Comparison of ENCODE assay signal across 13 mouse cellular contexts in the genomic region with DNA sequence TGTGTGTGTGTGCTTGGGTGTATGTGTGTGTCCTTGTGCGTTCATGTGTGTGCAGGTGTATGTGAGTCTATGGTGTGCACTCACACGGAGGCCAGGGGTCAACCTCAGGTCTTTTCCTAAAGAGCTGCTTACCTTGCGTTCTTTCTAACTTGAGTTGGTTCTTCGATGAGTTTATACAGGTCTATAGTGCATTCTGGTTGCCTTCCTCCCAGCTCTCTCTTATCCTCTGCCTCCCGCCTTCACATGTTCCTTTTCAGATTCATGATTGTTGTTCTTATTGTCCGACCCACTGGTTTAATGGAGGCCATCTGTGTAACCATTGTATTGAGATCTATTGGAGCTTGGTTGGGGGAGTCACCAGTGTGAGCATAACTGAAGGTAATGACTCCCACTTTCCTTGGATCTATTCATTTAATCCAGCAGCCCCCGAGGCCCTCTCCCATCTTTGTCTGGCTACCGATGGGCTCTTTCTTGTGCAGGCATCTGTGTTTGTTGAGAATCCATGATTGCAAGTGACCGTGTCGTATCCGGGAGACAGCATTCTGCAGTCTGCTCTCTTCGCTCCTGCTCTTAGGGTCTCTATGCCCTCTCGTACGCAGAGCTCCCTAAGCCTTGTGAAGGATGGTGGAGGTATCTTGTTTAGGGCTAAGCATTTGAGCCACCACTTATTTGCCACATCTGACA. TPM values are rescaled to one million over a fixed set of nuclear protein-coding genes. Genes with fewer than 3 reads are reported as not detected.
DNase-seq lines count a peak whose midpoint lies in the region; ATAC-seq and TF ChIP-seq lines count a peak whose summit lies in the region.
"Had no signal": no experiment of that assay in that cellular context is flagged by ENCODE, and none has a peak within 500 bp of the region (broad histone marks: within the 10 kb centered on the region; RNA-seq: fewer than 3 reads in every experiment).

No protein-coding gene starts in this region.

- DNase-seq in thymus, postnatal 0 days (ENCODE audit: low spot score) = peak; percentile 6
- DNase-seq in thymus, postnatal 4 days = no peak
- DNase-seq in embryonic facial prominence, embryonic 14.5 days (ENCODE audit: low spot score) = peak; percentile 3
- DNase-seq in kidney, adult 2 months = no peak
- DNase-seq: cerebellum, postnatal 14 days; lung, adult 2 months had no signal

- no peak for TF ChIP-seq CTCF in intestine, postnatal 0 days (IDR thresholded peaks at IDR 0.05; ENCODE audit: low read depth)
- TF ChIP-seq CTCF in kidney, adult 2 months (conservative IDR thresholded peaks at IDR 0.05; ENCODE audit: insufficient read depth, insufficient read length, low read depth, low read length) = no peak

- H3K9ac ChIP-seq in intestine, embryonic 15.5 days = no peak overlapping the region
- H3K9ac ChIP-seq in intestine, postnatal 0 days (ENCODE audit: low read depth, low read length) = no peak overlapping the region
- H3K9ac ChIP-seq in embryonic facial prominence, embryonic 14.5 days (ENCODE audit: low read depth, low read length) = no peak overlapping the region

- no peaks in the 10 kb centered on the region for H3K4me1 ChIP-seq in intestine, embryonic 15.5 days (replicated peaks)
- no peaks in the 10 kb centered on the region for H3K4me1 ChIP-seq in intestine, postnatal 0 days (replicated peaks; ENCODE audit: control insufficient read depth, insufficient read depth, low read length)
- H3K4me1 ChIP-seq in embryonic facial prominence, embryonic 14.5 days (ENCODE audit: control insufficient read depth, insufficient read depth, low read length) = no peaks in the 10 kb centered on the region
- no peaks in the 10 kb centered on the region for H3K4me1 ChIP-seq in kidney, adult 2 months (ENCODE audit: control insufficient read depth, insufficient read depth, low read length)

- no peaks in the 10 kb centered on the region for H3K27me3 ChIP-seq in intestine, embryonic 15.5 days (replicated peaks)
- no peaks in the 10 kb centered on the region for H3K27me3 ChIP-seq in intestine, postnatal 0 days (replicated peaks; ENCODE audit: control insufficient read depth, insufficient read depth, low read length)
- no peaks in the 10 kb centered on the region for H3K27me3 ChIP-seq in embryonic facial prominence, embryonic 14.5 days (replicated peaks; ENCODE audit: control insufficient read depth, insufficient read depth, low read length)
- no peaks in the 10 kb centered on the region for H3K27me3 ChIP-seq in kidney, adult 2 months (replicated peaks; ENCODE audit: control insufficient read depth, insufficient read depth, low read length)

- no peaks in the 10 kb centered on the region for H3K36me3 ChIP-seq in intestine, embryonic 15.5 days
- H3K36me3 ChIP-seq in intestine, postnatal 0 days (ENCODE audit: control insufficient read depth, insufficient read depth) = no peaks in the 10 kb centered on the region
- H3K36me3 ChIP-seq in embryonic facial prominence, embryonic 14.5 days (ENCODE audit: control insufficient read depth, insufficient read depth, low read length) = no peaks in the 10 kb centered on the region
- H3K36me3 ChIP-seq in kidney, adult 2 months (ENCODE audit: control insufficient read depth, insufficient read depth, low read length) = no peaks in the 10 kb centered on the region
- H3K36me3 ChIP-seq: G1E had no signal

- H3K4me2 ChIP-seq in intestine, embryonic 15.5 days (replicated peaks) = no peak overlapping the region
- no peak overlapping the region for H3K4me2 ChIP-seq in intestine, postnatal 0 days (replicated peaks; ENCODE audit: low read depth)
- H3K4me2 ChIP-seq in embryonic facial prominence, embryonic 14.5 days (ENCODE audit: low read depth, low read length) = no peak overlapping the region

- TF ChIP-seq POLR2A in kidney, adult 2 months (IDR thresholded peaks at IDR 0.05; ENCODE audit: low read depth, low read length) = no peak

- 0 out of 2 replicates have a peak, but pooled peaks cover 11% of the 10 kb centered on the region for H3K9me3 ChIP-seq in intestine, embryonic 15.5 days
- peaks cover 34% of the 10 kb centered on the region for H3K9me3 ChIP-seq in intestine, postnatal 0 days (ENCODE audit: control insufficient read depth)
- H3K9me3 ChIP-seq in embryonic facial prominence, embryonic 14.5 days (ENCODE audit: control insufficient read depth, low read length) = peaks cover 87% of the 10 kb centered on the region
- H3K9me3 ChIP-seq: G1E had no signal

- WGBS in intestine, embryonic 15.5 days = 66% methylated on average over 14 of the region's 14 CpGs
- 66% methylated on average over 14 of the region's 14 CpGs for WGBS in intestine, postnatal 0 days
- 63% methylated on average over 14 of the region's 14 CpGs for WGBS in embryonic facial prominence, embryonic 14.5 days
- WGBS in kidney, adult 2 months = 64% methylated on average over 14 of the region's 14 CpGs

- 0 out of 2 replicates have a peak, but pooled peaks have one; percentile 19 for ATAC-seq in intestine, embryonic 15.5 days
- ATAC-seq in intestine, postnatal 0 days = no peak
- ATAC-seq in embryonic facial prominence, embryonic 14.5 days (ENCODE audit: low read depth) = no peak
- ATAC-seq in activated CD4-positive, CD25-positive, alpha-beta regulatory T cell, adult 4 months = no peak

- H3K27ac ChIP-seq in intestine, embryonic 15.5 days = no peak overlapping the region
- H3K27ac ChIP-seq in intestine, postnatal 0 days (ENCODE audit: low read depth, low read length) = no peak overlapping the region
- no peak overlapping the region for H3K27ac ChIP-seq in embryonic facial prominence, embryonic 14.5 days (replicated peaks; ENCODE audit: low read depth, low read length)
- H3K27ac ChIP-seq in kidney, adult 2 months (ENCODE audit: insufficient read depth, low read depth, low read length) = no peak overlapping the region

- H3K4me3 ChIP-seq in intestine, embryonic 15.5 days (replicated peaks) = no peak overlapping the region
- no peak overlapping the region for H3K4me3 ChIP-seq in intestine, postnatal 0 days (ENCODE audit: low read depth, low read length)
- H3K4me3 ChIP-seq in embryonic facial prominence, embryonic 14.5 days (ENCODE audit: low read depth, low read length) = no peak overlapping the region
- no peak overlapping the region for H3K4me3 ChIP-seq in kidney, adult 2 months (ENCODE audit: insufficient read depth, low read depth, low read length)
- H3K4me3 ChIP-seq: erythroblast, embryonic 14.5 days had no signal

RNA-seq across cellular contexts. Expression of a gene that starts 24.7 kb away (rescaled TPM):
- not detected in 2 replicates for polyA plus RNA-seq in intestine, embryonic 15.5 days (2015; fragmentation: Nextera tagmentation; extraction: Ambion mirVana)
- not detected in 2 replicates for polyA plus RNA-seq in intestine, postnatal 0 days (2015; fragmentation: Nextera tagmentation; extraction: Ambion mirVana)
- not detected in 2 replicates for polyA plus RNA-seq in thymus, postnatal 0 days (2015; fragmentation: Nextera tagmentation; extraction: Ambion mirVana)
- polyA plus RNA-seq in embryonic facial prominence, embryonic 14.5 days (2014; fragmentation: Nextera tagmentation; extraction: Ambion mirVana) = 0.07 TPM in 1 of 2 replicates, not detected in the other
- polyA plus RNA-seq in activated CD4-positive, CD25-positive, alpha-beta regulatory T cell, adult 4 months (2017; shearing (Covaris generic)) = not detected
- not detected in 2 replicates for polyA plus RNA-seq in kidney, adult 2 months (2012; rRNA removed)
- polyA plus RNA-seq: erythroblast, embryonic 14.5 days; G1E; large intestine, adult 2 months; lung, adult 2 months; small intestine, adult 2 months had no signal

RNA-seq across cellular contexts. Expression of a gene that starts 24.8 kb away (rescaled TPM):
- 158 and 160 TPM in 2 replicates for polyA plus RNA-seq in intestine, embryonic 15.5 days (2015; fragmentation: Nextera tagmentation; extraction: Ambion mirVana)
- polyA plus RNA-seq in intestine, postnatal 0 days (2015; fragmentation: Nextera tagmentation; extraction: Ambion mirVana) = 29.1 and 30.8 TPM in 2 replicates
- 82.7 and 102 TPM in 2 replicates for polyA plus RNA-seq in thymus, postnatal 0 days (2015; fragmentation: Nextera tagmentation; extraction: Ambion mirVana)
- polyA plus RNA-seq in embryonic facial prominence, embryonic 14.5 days (2014; fragmentation: Nextera tagmentation; extraction: Ambion mirVana) = 110 and 137 TPM in 2 replicates
- polyA plus RNA-seq in activated CD4-positive, CD25-positive, alpha-beta regulatory T cell, adult 4 months (2017; shearing (Covaris generic)) = 10 to 100 TPM; 38.2 to 70.5 TPM
- polyA plus RNA-seq in kidney, adult 2 months (2012; rRNA removed) = 12.8 and 14.5 TPM in 2 replicates

Comparison
In these comparisons a context has a peak if more than half of its experiments do, and no peak if none do; other contexts are left out.
1. DNase-seq: peak in thymus, postnatal 0 days (single experiment) and embryonic facial prominence, embryonic 14.5 days (single experiment); none in thymus, postnatal 4 days (single experiment) and kidney, adult 2 months (single experiment).